Mouse (Mus musculus): ENCODE measurements around the gene Plcl1.

DNA sequence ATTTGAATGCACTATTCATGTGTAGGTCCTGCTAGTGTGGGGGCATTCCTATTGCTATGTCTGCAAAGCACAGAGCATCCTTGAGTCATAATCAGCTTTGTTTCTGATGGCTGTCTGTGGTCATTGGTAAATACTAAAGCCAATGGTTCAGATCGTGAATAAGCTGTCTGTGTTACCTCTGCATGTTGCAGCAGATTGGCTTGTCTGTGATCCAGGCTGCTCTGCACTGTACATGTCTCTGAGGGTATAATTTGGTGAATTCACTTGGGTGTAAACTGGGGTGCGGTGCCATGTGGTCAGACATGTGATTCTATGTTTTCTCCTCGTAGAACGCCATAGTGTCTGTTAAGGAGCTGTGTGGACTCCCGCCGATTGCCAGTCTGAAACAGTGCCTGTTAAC, 295.9 kb downstream of the Plcl1 start:
- TF ChIP-seq POLR2A (IDR thresholded peaks at IDR 0.05; ENCODE audit: insufficient read length, low read depth) (no peak), TCF3 (IDR thresholded peaks at IDR 0.05; ENCODE audit: insufficient read length, low read depth) (no peak)
